In the genomic region with DNA sequence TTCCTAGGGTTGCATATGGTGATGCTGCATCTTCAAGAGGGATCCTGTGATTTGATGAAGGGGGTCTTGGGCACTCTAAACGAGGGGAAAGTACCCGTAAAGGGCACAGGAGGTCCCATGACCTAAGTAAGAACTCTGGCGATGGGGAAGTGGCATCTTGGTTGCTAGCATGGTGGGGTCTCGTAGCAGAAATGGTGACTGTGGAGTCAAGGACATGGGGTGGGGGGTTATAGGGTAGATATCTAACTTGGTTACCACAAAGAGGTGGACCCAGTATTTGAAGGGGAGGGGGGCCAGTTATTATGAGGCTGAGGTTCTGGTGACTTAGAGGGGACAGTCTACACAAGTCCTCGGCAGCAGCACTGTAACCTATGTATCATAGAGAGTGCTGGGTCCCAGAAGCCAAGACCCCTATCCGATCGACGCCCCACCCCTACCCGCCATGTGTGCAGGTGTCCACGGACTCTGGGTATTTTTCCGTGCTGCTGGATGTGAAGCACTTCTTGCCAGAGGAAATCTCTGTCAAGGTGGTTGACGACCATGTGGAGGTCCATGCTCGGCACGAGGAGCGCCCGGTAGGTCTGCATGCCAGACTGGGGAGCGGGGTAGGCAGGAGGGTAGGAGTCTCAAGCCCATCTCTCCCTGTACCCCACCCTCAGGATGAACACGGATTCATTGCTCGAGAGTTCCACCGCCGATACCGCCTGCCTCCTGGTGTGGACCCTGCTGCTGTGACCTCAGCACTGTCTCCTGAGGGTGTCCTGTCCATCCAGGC, we compare ENCODE assay signal across 8 mouse cellular contexts. TPM values are rescaled to one million over a fixed set of nuclear protein-coding genes. Genes with fewer than 3 reads are reported as not detected.
DNase-seq lines count a peak whose midpoint lies in the region; ATAC-seq and TF ChIP-seq lines count a peak whose summit lies in the region.
"Had no signal": no experiment of that assay in that cellular context is flagged by ENCODE, and none has a peak within 500 bp of the region (broad histone marks: within the 10 kb centered on the region; RNA-seq: fewer than 3 reads in every experiment).

No protein-coding gene starts in this region.

- no peak for DNase-seq in lung, adult 18-20 months
- no peak for DNase-seq in limb, embryonic 14.5 days (ENCODE audit: low spot score)
- no peak for DNase-seq in thymus, postnatal 14 days
- no peak for DNase-seq in layer of hippocampus, postnatal 36 days

- ATAC-seq in lung, embryonic 16.5 days (ENCODE audit: low read depth), result no peak
- no peak for ATAC-seq in forebrain, embryonic 15.5 days (replicated peaks)
- ATAC-seq in limb, embryonic 14.5 days (ENCODE audit: low FRiP score, low read depth), result no peak
- ATAC-seq in stomach, embryonic 16.5 days (ENCODE audit: insufficient read depth, low FRiP score), result no peak
- ATAC-seq: activated CD4-positive, CD25-positive, alpha-beta regulatory T cell, adult 4 months had no signal

- H3K4me2 ChIP-seq in lung, embryonic 16.5 days (ENCODE audit: low read depth, low read length), result peak overlapping the region; percentile 83
- H3K4me2 ChIP-seq in forebrain, embryonic 15.5 days (replicated peaks), result peak overlapping the region; percentile 94; the same call in 1 of the 2 replicates
- peak overlapping the region; percentile 95 for H3K4me2 ChIP-seq in limb, embryonic 14.5 days (replicated peaks; ENCODE audit: low read depth, low read length, severe bottlenecking)
- H3K4me2 ChIP-seq in stomach, embryonic 16.5 days (ENCODE audit: low read depth, low read length), result peak overlapping the region; percentile 94

- H3K4me3 ChIP-seq in lung, embryonic 16.5 days (ENCODE audit: low read length), result peak overlapping the region; percentile 80
- H3K4me3 ChIP-seq in forebrain, embryonic 15.5 days, result peak overlapping the region; percentile 74; the same call in 1 of the 2 replicates
- peak overlapping the region; percentile 71 for H3K4me3 ChIP-seq in limb, embryonic 14.5 days (replicated peaks; ENCODE audit: low read length)
- peak overlapping the region; percentile 78 for H3K4me3 ChIP-seq in stomach, embryonic 16.5 days (replicated peaks; ENCODE audit: low read length)

- no peaks in the 10 kb centered on the region for H3K9me3 ChIP-seq in lung, embryonic 16.5 days (ENCODE audit: control insufficient read depth, low read length)
- no peaks in the 10 kb centered on the region for H3K9me3 ChIP-seq in forebrain, embryonic 15.5 days
- H3K9me3 ChIP-seq in limb, embryonic 14.5 days (ENCODE audit: control insufficient read depth, low read length), result no peaks in the 10 kb centered on the region
- no peaks in the 10 kb centered on the region for H3K9me3 ChIP-seq in stomach, embryonic 16.5 days (replicated peaks; ENCODE audit: control insufficient read depth, low read length)

- TF ChIP-seq POLR2A in limb, embryonic 14.5 days (IDR thresholded peaks at IDR 0.05; ENCODE audit: borderline replicate concordance, extremely low read depth, insufficient read depth, insufficient read length), result no peak

- WGBS in lung, embryonic 16.5 days, result 82% methylated on average over 22 of the region's 22 CpGs
- 87% methylated on average over 22 of the region's 22 CpGs for WGBS in forebrain, embryonic 15.5 days
- 84% methylated on average over 22 of the region's 22 CpGs for WGBS in limb, embryonic 14.5 days
- WGBS in stomach, embryonic 16.5 days, result 82% methylated on average over 22 of the region's 22 CpGs

- H3K4me1 ChIP-seq in lung, embryonic 16.5 days (replicated peaks; ENCODE audit: control insufficient read depth, insufficient read depth, low read length), result peaks cover 17% of the 10 kb centered on the region
- H3K4me1 ChIP-seq in forebrain, embryonic 15.5 days, result peaks cover 32% of the 10 kb centered on the region
- H3K4me1 ChIP-seq in limb, embryonic 14.5 days (ENCODE audit: control insufficient read depth, insufficient read depth, low read length), result peaks cover 18% of the 10 kb centered on the region
- peaks cover 23% of the 10 kb centered on the region for H3K4me1 ChIP-seq in stomach, embryonic 16.5 days (ENCODE audit: control insufficient read depth, insufficient read depth, low read length)

- peaks cover 19% of the 10 kb centered on the region for H3K36me3 ChIP-seq in lung, embryonic 16.5 days (ENCODE audit: control insufficient read depth, insufficient read depth, low read length)
- peaks cover 32% of the 10 kb centered on the region for H3K36me3 ChIP-seq in forebrain, embryonic 15.5 days
- H3K36me3 ChIP-seq in limb, embryonic 14.5 days (ENCODE audit: control insufficient read depth, insufficient read depth, low read length), result peaks cover 34% of the 10 kb centered on the region
- peaks cover 8% of the 10 kb centered on the region; the same call in 1 of the 2 replicates for H3K36me3 ChIP-seq in stomach, embryonic 16.5 days (ENCODE audit: control insufficient read depth, insufficient read depth, low read length)

- no peak overlapping the region; the same call in 1 of the 2 replicates for H3K27ac ChIP-seq in lung, embryonic 16.5 days (ENCODE audit: low read length)
- no peak overlapping the region for H3K27ac ChIP-seq in forebrain, embryonic 15.5 days (replicated peaks)
- no peak overlapping the region; the same call in 1 of the 2 replicates for H3K27ac ChIP-seq in limb, embryonic 14.5 days (replicated peaks; ENCODE audit: low read depth, low read length)
- H3K27ac ChIP-seq in stomach, embryonic 16.5 days (ENCODE audit: low read length), result peak overlapping the region; percentile 99; the same call in 1 of the 2 replicates

- H3K27me3 ChIP-seq in lung, embryonic 16.5 days (ENCODE audit: control insufficient read depth, insufficient read depth, low read depth, low read length), result no peaks in the 10 kb centered on the region
- H3K27me3 ChIP-seq in forebrain, embryonic 15.5 days, result no peaks in the 10 kb centered on the region
- no peaks in the 10 kb centered on the region for H3K27me3 ChIP-seq in limb, embryonic 14.5 days (ENCODE audit: control insufficient read depth, insufficient read depth, low read length)
- no peaks in the 10 kb centered on the region for H3K27me3 ChIP-seq in stomach, embryonic 16.5 days (ENCODE audit: control insufficient read depth, insufficient read depth, low read length)

- H3K9ac ChIP-seq in lung, embryonic 16.5 days (ENCODE audit: low read length), result peak overlapping the region; percentile 92
- 0 out of 2 replicates have a peak overlapping the region, but pooled peaks have one; percentile 54 for H3K9ac ChIP-seq in forebrain, embryonic 15.5 days (replicated peaks)
- peak overlapping the region; percentile 66; the same call in 1 of the 2 replicates for H3K9ac ChIP-seq in limb, embryonic 14.5 days (ENCODE audit: low read depth, low read length, severe bottlenecking)
- peak overlapping the region; percentile 84 for H3K9ac ChIP-seq in stomach, embryonic 16.5 days (ENCODE audit: low read length)

RNA-seq across cellular contexts. Expression of a gene that starts 1.9 kb away (rescaled TPM):
- 12.9 and 14.9 TPM in 2 replicates for polyA plus RNA-seq in lung, embryonic 16.5 days (2015; fragmentation: Nextera tagmentation; extraction: Ambion mirVana)
- 12.3 and 13.9 TPM in 2 replicates for polyA plus RNA-seq in forebrain, embryonic 15.5 days (2015; fragmentation: Nextera tagmentation; extraction: Ambion mirVana)
- 31.8 and 47.3 TPM in 2 replicates for polyA plus RNA-seq in limb, embryonic 14.5 days (2012; rRNA removed)
- polyA plus RNA-seq in limb, embryonic 14.5 days (2014; fragmentation: Nextera tagmentation; extraction: Ambion mirVana), result 9.4 and 10.8 TPM in 2 replicates
- 10.3 and 12.6 TPM in 2 replicates for polyA plus RNA-seq in stomach, embryonic 16.5 days (2015; fragmentation: Nextera tagmentation; extraction: Ambion mirVana)
- 1 to 10 TPM; 5.7 to 6.9 TPM for total RNA-seq in layer of hippocampus, postnatal 36 days (2021)

RNA-seq across cellular contexts. Expression of a gene that starts 2.0 kb away (rescaled TPM):
- 32.0 and 34.0 TPM in 2 replicates for polyA plus RNA-seq in lung, embryonic 16.5 days (2015; fragmentation: Nextera tagmentation; extraction: Ambion mirVana)
- 9.3 and 10.4 TPM in 2 replicates for polyA plus RNA-seq in forebrain, embryonic 15.5 days (2015; fragmentation: Nextera tagmentation; extraction: Ambion mirVana)
- polyA plus RNA-seq in limb, embryonic 14.5 days (2012; rRNA removed), result 15.4 and 18.6 TPM in 2 replicates
- 15.7 and 16.8 TPM in 2 replicates for polyA plus RNA-seq in limb, embryonic 14.5 days (2014; fragmentation: Nextera tagmentation; extraction: Ambion mirVana)
- 69.8 and 72.4 TPM in 2 replicates for polyA plus RNA-seq in stomach, embryonic 16.5 days (2015; fragmentation: Nextera tagmentation; extraction: Ambion mirVana)
- 1 to 10 TPM; 3.3 to 3.7 TPM for total RNA-seq in layer of hippocampus, postnatal 36 days (2021)

RNA-seq across cellular contexts. Expression of a gene that starts 5.6 kb away (rescaled TPM):
- polyA plus RNA-seq in lung, embryonic 16.5 days (2015; fragmentation: Nextera tagmentation; extraction: Ambion mirVana), result 38.1 and 46.1 TPM in 2 replicates
- 58.9 and 63.3 TPM in 2 replicates for polyA plus RNA-seq in forebrain, embryonic 15.5 days (2015; fragmentation: Nextera tagmentation; extraction: Ambion mirVana)
- 35.8 and 38.7 TPM in 2 replicates for polyA plus RNA-seq in limb, embryonic 14.5 days (2012; rRNA removed)
- polyA plus RNA-seq in limb, embryonic 14.5 days (2014; fragmentation: Nextera tagmentation; extraction: Ambion mirVana), result 38.5 and 45.8 TPM in 2 replicates
- 53.8 and 58.5 TPM in 2 replicates for polyA plus RNA-seq in stomach, embryonic 16.5 days (2015; fragmentation: Nextera tagmentation; extraction: Ambion mirVana)
- 10 to 100 TPM; 46.4 to 50.1 TPM for total RNA-seq in layer of hippocampus, postnatal 36 days (2021)

RNA-seq across cellular contexts. Expression of a gene that starts 9.1 kb away (rescaled TPM):
- 95.5 and 96.3 TPM in 2 replicates for polyA plus RNA-seq in lung, embryonic 16.5 days (2015; fragmentation: Nextera tagmentation; extraction: Ambion mirVana)
- polyA plus RNA-seq in forebrain, embryonic 15.5 days (2015; fragmentation: Nextera tagmentation; extraction: Ambion mirVana), result 118 and 122 TPM in 2 replicates
- polyA plus RNA-seq in limb, embryonic 14.5 days (2012; rRNA removed), result 71.8 and 75.8 TPM in 2 replicates
- polyA plus RNA-seq in limb, embryonic 14.5 days (2014; fragmentation: Nextera tagmentation; extraction: Ambion mirVana), result 95.6 and 99.2 TPM in 2 replicates
- 73.4 and 80.7 TPM in 2 replicates for polyA plus RNA-seq in stomach, embryonic 16.5 days (2015; fragmentation: Nextera tagmentation; extraction: Ambion mirVana)
- total RNA-seq in layer of hippocampus, postnatal 36 days (2021), result 10 to 100 TPM; 69.0 to 72.2 TPM

RNA-seq across cellular contexts. Expression of a gene that starts 9.1 kb away (rescaled TPM):
- 14.3 and 18.2 TPM in 2 replicates for polyA plus RNA-seq in lung, embryonic 16.5 days (2015; fragmentation: Nextera tagmentation; extraction: Ambion mirVana)
- 21.7 and 22.7 TPM in 2 replicates for polyA plus RNA-seq in forebrain, embryonic 15.5 days (2015; fragmentation: Nextera tagmentation; extraction: Ambion mirVana)
- polyA plus RNA-seq in limb, embryonic 14.5 days (2012; rRNA removed), result 7.3 and 8.9 TPM in 2 replicates
- 5.0 and 7.4 TPM in 2 replicates for polyA plus RNA-seq in limb, embryonic 14.5 days (2014; fragmentation: Nextera tagmentation; extraction: Ambion mirVana)
- 12.6 and 14.6 TPM in 2 replicates for polyA plus RNA-seq in stomach, embryonic 16.5 days (2015; fragmentation: Nextera tagmentation; extraction: Ambion mirVana)
- total RNA-seq in layer of hippocampus, postnatal 36 days (2021), result 10 to 100 TPM; 10.9 to 11.1 TPM
